Mouse (Mus musculus): ENCODE results near the gene Erc2.

Erc2 gene

GRCm38 (mm10) chr14:27667016-27667852 lies 45.0 kb downstream of the Erc2 start:
- in situ Hi-C loops (cut with MboI, MseI) = no loop called here

GRCm38 (mm10) chr14:27668151-27668550 lies 45.9 kb downstream of the Erc2 start:
- in situ Hi-C loops (cut with MboI, MseI) = no loop called here

- in situ Hi-C loops (cut with MboI, MseI) = no loop called here
These were observed 47.7 kb downstream of the Erc2 start for GRCm38 (mm10) chr14:27669939-27670338.

- in situ Hi-C loops (cut with MboI, MseI) = no loop called here
These were observed 50.5 kb downstream of the Erc2 start for GRCm38 (mm10) chr14:27672761-27673160.

GRCm38 (mm10) chr14:27674096-27674495 lies 51.9 kb downstream of the Erc2 start:
- in situ Hi-C loops (cut with MboI, MseI) = no loop called here

GRCm38 (mm10) chr14:27674561-27674960 lies 52.3 kb downstream of the Erc2 start:
- in situ Hi-C loops (cut with MboI, MseI) = no loop called here

GRCm38 (mm10) chr14:27675071-27675470 lies 52.8 kb downstream of the Erc2 start:
- in situ Hi-C loops (cut with MboI, MseI) = no loop called here

- in situ Hi-C loops (cut with MboI, MseI) = no loop called here
These were observed 60.3 kb downstream of the Erc2 start for GRCm38 (mm10) chr14:27682368-27683052.

- in situ Hi-C loops (cut with MboI, MseI) = no loop called here
These were observed 73.6 kb downstream of the Erc2 start for GRCm38 (mm10) chr14:27695781-27696180.

- in situ Hi-C loops (cut with MboI, MseI) = loop anchor here (25.0 kb wide), 1 partner anchor 555 kb away; no protein-coding TSS in a partner anchor
These were observed 95.1 kb downstream of the Erc2 start for GRCm38 (mm10) chr14:27717364-27717763.

GRCm38 (mm10) chr14:27719601-27720000 lies 97.4 kb downstream of the Erc2 start:
- in situ Hi-C loops (cut with MboI, MseI) = loop anchor here (25.0 kb wide), 1 partner anchor 557 kb away; no protein-coding TSS in a partner anchor

- in situ Hi-C loops (cut with MboI, MseI) = loop anchor here (25.0 kb wide), 1 partner anchor 559 kb away; no protein-coding TSS in a partner anchor
These were observed 98.7 kb downstream of the Erc2 start for GRCm38 (mm10) chr14:27720944-27721343.

- in situ Hi-C loops (cut with MboI, MseI) = loop anchor here (25.0 kb wide), 1 partner anchor 559 kb away; no protein-coding TSS in a partner anchor
These were observed 99.5 kb downstream of the Erc2 start for GRCm38 (mm10) chr14:27721759-27722158.

- in situ Hi-C loops (cut with MboI, MseI) = no loop called here
These were observed 105.3 kb downstream of the Erc2 start for GRCm38 (mm10) chr14:27727541-27727940.

- in situ Hi-C loops (cut with MboI, MseI) = no loop called here
These were observed 108.9 kb downstream of the Erc2 start for GRCm38 (mm10) chr14:27731086-27731485.

- in situ Hi-C loops (cut with MboI, MseI) = no loop called here
These were observed 117.2 kb downstream of the Erc2 start for GRCm38 (mm10) chr14:27739436-27739835.

GRCm38 (mm10) chr14:27741248-27741916 lies 119.2 kb downstream of the Erc2 start:
- in situ Hi-C loops (cut with MboI, MseI) = loop anchor here (5.0 to 10.0 kb wide), 2 partner anchors 149 to 237 kb away; partner anchors contain the start of gene Ccdc66

GRCm38 (mm10) chr14:27754340-27754739 lies 132.1 kb downstream of the Erc2 start:
- in situ Hi-C loops (cut with MboI, MseI) = no loop called here

- in situ Hi-C loops (cut with MboI, MseI) = no loop called here
These were observed 134.7 kb downstream of the Erc2 start for GRCm38 (mm10) chr14:27756901-27757300.

- in situ Hi-C loops (cut with MboI, MseI) = no loop called here
These were observed 136.0 kb downstream of the Erc2 start for GRCm38 (mm10) chr14:27758230-27758629.

GRCm38 (mm10) chr14:27759069-27759628 lies 136.9 kb downstream of the Erc2 start:
- in situ Hi-C loops (cut with MboI, MseI) = no loop called here

- in situ Hi-C loops (cut with MboI, MseI) = no loop called here
These were observed 137.8 kb downstream of the Erc2 start for GRCm38 (mm10) chr14:27759982-27760381.
